ENCODE assay signal across 19 mouse cellular contexts in the genomic region with DNA sequence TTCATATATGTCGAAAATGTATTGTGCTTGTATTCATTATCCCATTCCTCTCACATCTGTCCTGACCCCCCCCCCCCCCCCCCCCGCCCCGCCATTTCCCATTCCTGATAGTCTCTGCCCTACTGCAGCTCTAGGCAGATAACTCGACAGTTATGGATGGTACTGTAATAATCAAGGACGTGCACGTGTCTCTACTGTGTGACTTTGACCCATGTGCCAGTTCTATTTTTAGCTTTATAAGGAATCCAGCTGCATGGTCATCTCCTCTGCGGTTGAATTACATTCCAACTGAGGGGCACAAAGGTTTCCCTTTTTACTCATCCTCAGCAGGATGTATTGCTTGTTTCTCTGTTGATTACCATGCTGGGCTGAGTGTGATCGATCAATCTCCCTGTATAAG. TPM values are rescaled to one million over a fixed set of nuclear protein-coding genes. Genes with fewer than 3 reads are reported as not detected.
DNase-seq lines count a peak whose midpoint lies in the region; ATAC-seq and TF ChIP-seq lines count a peak whose summit lies in the region.
"Had no signal": no experiment of that assay in that cellular context is flagged by ENCODE, and none has a peak within 500 bp of the region (broad histone marks: within the 10 kb centered on the region; RNA-seq: fewer than 3 reads in every experiment).

No protein-coding gene starts in this region.

- peak; percentile 28 for DNase-seq in heart, adult 8-10 months (ENCODE audit: low spot score)
- DNase-seq in heart, embryonic 10.5 days (ENCODE audit: low spot score) = no peak
- no peak for DNase-seq in kidney, adult 18-20 months
- DNase-seq in adrenal gland, postnatal 36 days = peak; percentile 7 to 20
- no peak for DNase-seq in left cerebral cortex, postnatal 10 days (ENCODE audit: extremely low spot score in 1 of 2, low spot score in 2 of 2)
- DNase-seq in lung, adult 2 months = no peak
- DNase-seq: cerebellum, adult 9-10 months; gastrocnemius, postnatal 10 days; layer of hippocampus, postnatal 36 days; liver, embryonic 13.5 days; retina, postnatal 1 day; thymus, postnatal 36 days had no signal

- no peak for TF ChIP-seq POLR2A in lung, adult 2 months (IDR thresholded peaks at IDR 0.05; ENCODE audit: borderline replicate concordance, extremely low read depth, low read depth, low read length)

- WGBS in heart, embryonic 10.5 days = 50% methylated on average over 6 of the region's 8 CpGs
- 51% methylated on average over 6 of the region's 8 CpGs for WGBS in kidney, embryonic 15.5 days
- WGBS in heart, embryonic 16.5 days = 31% methylated on average over 7 of the region's 8 CpGs
- 34% methylated on average over 8 of the region's 8 CpGs for WGBS in lung, adult 2 months

- H3K27ac ChIP-seq in heart, embryonic 10.5 days = no peak overlapping the region; the same call in 1 of the 2 replicates
- no peak overlapping the region for H3K27ac ChIP-seq in kidney, embryonic 15.5 days
- H3K27ac ChIP-seq in heart, embryonic 16.5 days (ENCODE audit: low read length) = peak overlapping the region; percentile 61
- H3K27ac ChIP-seq: limb, embryonic 10.5 days; liver, embryonic 13.5 days; midbrain, embryonic 15.5 days had no signal

- no peaks in the 10 kb centered on the region for H3K27me3 ChIP-seq in heart, embryonic 10.5 days (ENCODE audit: insufficient read depth, poor library complexity, severe bottlenecking)
- no peaks in the 10 kb centered on the region for H3K27me3 ChIP-seq in kidney, embryonic 15.5 days
- H3K27me3 ChIP-seq in heart, embryonic 16.5 days (ENCODE audit: control insufficient read depth, insufficient read depth, low read length) = no peaks in the 10 kb centered on the region
- H3K27me3 ChIP-seq: liver, embryonic 13.5 days; midbrain, embryonic 15.5 days had no signal

- no peak overlapping the region for H3K4me2 ChIP-seq in kidney, embryonic 15.5 days
- no peak overlapping the region; the same call in 1 of the 2 replicates for H3K4me2 ChIP-seq in heart, embryonic 16.5 days (ENCODE audit: low read depth, low read length)
- H3K4me2 ChIP-seq: liver, embryonic 13.5 days; midbrain, embryonic 15.5 days had no signal

- H3K4me1 ChIP-seq in heart, embryonic 10.5 days = 0 out of 2 replicates have a peak, but pooled peaks cover 5% of the 10 kb centered on the region
- no peaks in the 10 kb centered on the region for H3K4me1 ChIP-seq in kidney, embryonic 15.5 days
- peaks cover 6% of the 10 kb centered on the region; the same call in 1 of the 2 replicates for H3K4me1 ChIP-seq in heart, embryonic 16.5 days (ENCODE audit: control insufficient read depth, insufficient read depth, low read length)
- H3K4me1 ChIP-seq in lung, adult 2 months (ENCODE audit: control insufficient read depth, insufficient read depth, low read length) = no peaks in the 10 kb centered on the region
- H3K4me1 ChIP-seq: limb, embryonic 10.5 days; midbrain, embryonic 15.5 days had no signal

- intact Hi-C loops in left cerebral cortex, postnatal 10 days (cut with DNase I) = no loop called here

- peak; percentile 22; the same call in 1 of the 2 replicates for ATAC-seq in kidney, embryonic 15.5 days (replicated peaks; ENCODE audit: low FRiP score)
- peak; percentile 92 for ATAC-seq in heart, embryonic 16.5 days (replicated peaks; ENCODE audit: extremely low read depth, insufficient read depth, low FRiP score)
- ATAC-seq: inflammation-experienced regulatory T-cells, adult 6 months; lung, postnatal 0 days; midbrain, embryonic 15.5 days had no signal

- H3K9me3 ChIP-seq in heart, embryonic 10.5 days = no peaks in the 10 kb centered on the region
- no peaks in the 10 kb centered on the region for H3K9me3 ChIP-seq in kidney, embryonic 15.5 days (replicated peaks)
- H3K9me3 ChIP-seq in heart, embryonic 16.5 days (replicated peaks; ENCODE audit: control insufficient read depth, low read length) = no peaks in the 10 kb centered on the region
- H3K9me3 ChIP-seq: limb, embryonic 10.5 days; liver, embryonic 13.5 days; midbrain, embryonic 15.5 days had no signal

- H3K4me3 ChIP-seq in heart, embryonic 10.5 days = no peak overlapping the region
- H3K4me3 ChIP-seq in kidney, embryonic 15.5 days (replicated peaks) = no peak overlapping the region
- H3K4me3 ChIP-seq in heart, embryonic 16.5 days (ENCODE audit: low read length) = no peak overlapping the region
- H3K4me3 ChIP-seq in lung, adult 2 months (replicated peaks; ENCODE audit: extremely low read depth, low read depth, low read length) = no peak overlapping the region
- H3K4me3 ChIP-seq: limb, embryonic 10.5 days; liver, embryonic 13.5 days; midbrain, embryonic 15.5 days had no signal

- no peak overlapping the region for H3K9ac ChIP-seq in kidney, embryonic 15.5 days
- no peak overlapping the region for H3K9ac ChIP-seq in heart, embryonic 16.5 days (ENCODE audit: low read length)
- H3K9ac ChIP-seq: liver, embryonic 13.5 days; midbrain, embryonic 15.5 days had no signal

- no peak for TF ChIP-seq CTCF in lung, adult 2 months (IDR thresholded peaks at IDR 0.05; ENCODE audit: insufficient read depth, low read length)

- H3K36me3 ChIP-seq in heart, embryonic 10.5 days = no peaks in the 10 kb centered on the region
- no peaks in the 10 kb centered on the region for H3K36me3 ChIP-seq in kidney, embryonic 15.5 days
- no peaks in the 10 kb centered on the region for H3K36me3 ChIP-seq in heart, embryonic 16.5 days (ENCODE audit: control insufficient read depth, insufficient read depth)
- H3K36me3 ChIP-seq: limb, embryonic 10.5 days; liver, embryonic 13.5 days; midbrain, embryonic 15.5 days had no signal

RNA-seq across cellular contexts. Expression of gene Prdm5, which starts 39.3 kb away (rescaled TPM):
- total RNA-seq in heart, adult 8-10 months (2022) = 10 to 100 TPM in 1 of 4 experiments, 1 to 10 TPM in 3; 5.2 to 10.1 (median 8.9) TPM
- 14.8 and 16.9 TPM in 2 replicates for polyA plus RNA-seq in heart, embryonic 10.5 days (2016; fragmentation: Nextera tagmentation; extraction: Ambion mirVana)
- 20.2 and 21.3 TPM in 2 replicates for polyA plus RNA-seq in kidney, embryonic 15.5 days (2015; fragmentation: Nextera tagmentation; extraction: Ambion mirVana)
- total RNA-seq in adrenal gland, postnatal 36 days (2021) = 10 to 100 TPM; 14.8 to 17.0 TPM
- 16.1 and 17.9 TPM in 2 replicates for polyA plus RNA-seq in heart, embryonic 16.5 days (2015; fragmentation: Nextera tagmentation; extraction: Ambion mirVana)
- 1 to 10 TPM; 3.6 to 4.2 TPM for total RNA-seq in left cerebral cortex, postnatal 10 days (2021)
- 1.2 and 2.2 TPM in 2 replicates for polyA plus RNA-seq in lung, adult 2 months (2012; rRNA removed)
- total RNA-seq: neutrophil, adult 5-6 weeks had no signal

Comparison
In these comparisons a context has a peak if more than half of its experiments do, and no peak if none do; other contexts are left out.
1. DNase-seq: peak in heart, adult 8-10 months (single experiment) and adrenal gland, postnatal 36 days (2 of 2); none in heart, embryonic 10.5 days (single experiment), kidney, adult 18-20 months (single experiment), left cerebral cortex, postnatal 10 days (0 of 2) and lung, adult 2 months (single experiment).